Mouse (Mus musculus) spleen, embryonic (tissue): ENCODE measurements around the gene Stt3b.

Source experiments
- CTCF ChIA-PET: fragments of 350-600 bp; sonication (Branson Sonifier 250); formaldehyde crosslinking; loops from one replicate; lab custom pipeline; 2022; lab: Charles Lee

Stt3b gene

GRCm38 (mm10) chr9:115215830-115216701, 94.2 kb downstream of the Stt3b start:
- CTCF ChIA-PET: interaction anchor here (0.6 kb wide), 1 partner anchor 526 kb away, joined by 3 read pairs; no protein-coding TSS in a partner anchor

GRCm38 (mm10) chr9:115214572-115215571, 95.3 kb downstream of the Stt3b start:
- CTCF ChIA-PET: interaction anchor here (0.6 kb wide), 1 partner anchor 497 kb away, joined by 4 read pairs; no protein-coding TSS in a partner anchor

GRCm38 (mm10) chr9:115213755-115214264, 96.4 kb downstream of the Stt3b start:
- CTCF ChIA-PET: interaction anchor here (0.6 kb wide), 1 partner anchor 495 kb away, joined by 4 read pairs; no protein-coding TSS in a partner anchor

GRCm38 (mm10) chr9:115210535-115210934, 99.7 kb downstream of the Stt3b start:
- CTCF ChIA-PET: interaction anchor here (0.6 kb wide), 1 partner anchor 457 kb away, joined by 4 read pairs; no protein-coding TSS in a partner anchor

- CTCF ChIA-PET: interaction anchor here (0.6 kb wide), 1 partner anchor 88 kb away, joined by 5 read pairs; no protein-coding TSS in a partner anchor
Observed at GRCm38 (mm10) chr9:115209737-115210136, 100.5 kb downstream of the Stt3b start.

GRCm38 (mm10) chr9:115206219-115206618, 104.0 kb downstream of the Stt3b start:
- CTCF ChIA-PET: interaction anchor here (0.5 to 0.7 kb wide), 2 partner anchors 181 to 1271 kb away, joined by 3 to 4 read pairs; no protein-coding TSS in a partner anchor

- CTCF ChIA-PET: no interaction called here
Observed at GRCm38 (mm10) chr9:115205491-115205890, 104.7 kb downstream of the Stt3b start.

- CTCF ChIA-PET: interaction anchor here (0.9 kb wide), 1 partner anchor 480 kb away, joined by 24 read pairs; no protein-coding TSS in a partner anchor
Observed at GRCm38 (mm10) chr9:115203136-115203535, 107.1 kb downstream of the Stt3b start.

GRCm38 (mm10) chr9:115201264-115201663, 109.0 kb downstream of the Stt3b start:
- CTCF ChIA-PET: no interaction called here

- CTCF ChIA-PET: interaction anchor here (0.5 kb wide), 1 partner anchor 973 kb away, joined by 4 read pairs; no protein-coding TSS in a partner anchor
Observed at GRCm38 (mm10) chr9:115200166-115200862, 109.9 kb downstream of the Stt3b start.

GRCm38 (mm10) chr9:115197082-115197481, 113.1 kb downstream of the Stt3b start:
- CTCF ChIA-PET: no interaction called here

GRCm38 (mm10) chr9:115192890-115193289, 117.3 kb downstream of the Stt3b start:
- CTCF ChIA-PET: no interaction called here
